Mouse (Mus musculus): ENCODE measurements around the gene Ogfrl1. TPM values are rescaled to one million over a fixed set of nuclear protein-coding genes. Genes with fewer than 3 reads are reported as not detected.

The Ogfrl1 gene
- total and polyA plus RNA-seq, 3 experiments, result 6.6 to 9.0 TPM; not detected in 1

- Histone ChIP-seq H3K27me3 (ENCODE audit: control insufficient read depth in 1 of 2, insufficient read depth in 2 of 2, low read length in 2 of 2) (no peaks in the 10 kb centered on the region), H3K27ac (ENCODE audit: control insufficient read depth, low read depth, low read length) (no peak overlapping the region), H3K4me3 (ENCODE audit: control insufficient read depth in 1 of 2, insufficient read depth in 1 of 2, low read depth in 2 of 2, low read length in 2 of 2) (no peak overlapping the region), H3K79me2 (ENCODE audit: control insufficient read depth, insufficient read depth, low read length, poor library complexity) (no peaks in the 10 kb centered on the region), H3K4me1 (ENCODE audit: control insufficient read depth in 1 of 2, insufficient read depth in 2 of 2, low read length in 2 of 2) (peaks cover 13 to 16% of the 10 kb centered on the region in 2 experiments), H3K9me3 (replicated peaks; ENCODE audit: insufficient read depth, low read length) (no peaks in the 10 kb centered on the region), H3K9ac (ENCODE audit: control insufficient read depth, low read depth, low read length, poor library complexity, severe bottlenecking) (no peak overlapping the region), H3K36me3 (ENCODE audit: control insufficient read depth in 1 of 2, insufficient read depth in 2 of 2, low read length in 2 of 2) (peaks cover 0 to 21% of the 10 kb centered on the region in 2 experiments; a peak in 2 of 4 replicates)
- TF ChIP-seq HCFC1 (IDR thresholded peaks at IDR 0.05; ENCODE audit: low read depth, low read length) (no peak), MYC (IDR thresholded peaks at IDR 0.05; ENCODE audit: low read depth, low read length) (no peak), ETS1 (IDR thresholded peaks at IDR 0.05; ENCODE audit: low read depth, low read length) (peak; percentile 65), EP300 (IDR thresholded peaks at IDR 0.05; ENCODE audit: low read depth in 1 of 2, low read length in 2 of 2) (peak; percentile 72 to 82), JUND (IDR thresholded peaks at IDR 0.05; ENCODE audit: low read depth, low read length) (no peak), TCF12 (IDR thresholded peaks at IDR 0.05; ENCODE audit: low read depth, low read length) (peak; percentile 80; the same call in 1 of the 2 replicates), ZKSCAN1 (IDR thresholded peaks at IDR 0.05; ENCODE audit: low read depth, low read length) (no peak), RCOR1 (IDR thresholded peaks at IDR 0.05; ENCODE audit: low read depth, low read length) (peak; percentile 23; the same call in 1 of the 2 replicates), GATA1 (IDR thresholded peaks at IDR 0.05; ENCODE audit: low read depth, low read length) (peak; percentile 80), TAL1 (IDR thresholded peaks at IDR 0.05; ENCODE audit: low read length) (peak; percentile 23; the same call in 1 of the 2 replicates), KAT2A (conservative IDR thresholded peaks at IDR 0.05; ENCODE audit: low read depth, low read length) (0 out of 2 replicates have a peak, but pooled peaks have one; percentile 16)
- peak; percentile 49 for DNase-seq (ENCODE audit: low read depth, low spot score)
Measured at GRCm38 (mm10) chr1:23417562-23417961, 20.0 kb upstream of the Ogfrl1 start.

DNA sequence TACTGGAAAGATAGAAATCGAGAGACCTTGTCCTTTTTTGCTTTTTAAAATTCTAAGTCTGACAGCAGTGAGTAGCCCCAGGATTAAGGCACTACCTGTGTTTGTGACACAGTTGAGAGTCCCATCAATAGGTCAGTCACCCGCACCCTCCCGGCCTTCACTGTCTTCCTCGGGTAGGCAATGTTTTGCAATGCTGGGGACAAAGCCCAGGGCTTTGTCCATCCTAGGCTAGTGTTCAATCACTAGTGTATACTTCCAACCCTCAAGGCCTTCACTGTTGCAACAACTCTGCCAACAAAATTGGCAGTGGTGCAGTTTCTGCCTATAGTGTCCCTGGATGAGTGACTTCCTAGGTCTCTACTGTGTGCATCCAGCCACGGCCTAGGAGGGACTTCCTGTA is 14.0 kb upstream of the Ogfrl1 start:
- no peak overlapping the region for H3K4me3 ChIP-seq (ENCODE audit: control insufficient read depth in 1 of 2, insufficient read depth in 1 of 2, low read depth in 2 of 2, low read length in 2 of 2)
- H3K9ac ChIP-seq (ENCODE audit: control insufficient read depth, low read depth, low read length, poor library complexity, severe bottlenecking), result no peak overlapping the region
- H3K4me1 ChIP-seq (ENCODE audit: control insufficient read depth in 1 of 2, insufficient read depth in 2 of 2, low read length in 2 of 2), result no peaks in the 10 kb centered on the region
- no peak for DNase-seq (ENCODE audit: low read depth, low spot score)
- H3K36me3 ChIP-seq (ENCODE audit: control insufficient read depth in 1 of 2, insufficient read depth in 2 of 2, low read length in 2 of 2), result no peaks in the 10 kb centered on the region
- H3K27me3 ChIP-seq (ENCODE audit: control insufficient read depth in 1 of 2, insufficient read depth in 2 of 2, low read length in 2 of 2), result no peaks in the 10 kb centered on the region
- no peaks in the 10 kb centered on the region for H3K79me2 ChIP-seq (ENCODE audit: control insufficient read depth, insufficient read depth, low read length, poor library complexity)
- H3K9me3 ChIP-seq (replicated peaks; ENCODE audit: insufficient read depth, low read length), result no peaks in the 10 kb centered on the region
- no peak overlapping the region for H3K27ac ChIP-seq (ENCODE audit: control insufficient read depth, low read depth, low read length)
- TF ChIP-seq E2F4 (IDR thresholded peaks at IDR 0.05; ENCODE audit: borderline replicate concordance, low read depth, low read length), result no peak
- no peak for TF ChIP-seq CHD1 (IDR thresholded peaks at IDR 0.05; ENCODE audit: low read depth, low read length)
- TF ChIP-seq ELF1 (IDR thresholded peaks at IDR 0.05; ENCODE audit: low read depth, low read length), result no peak
- TF ChIP-seq HCFC1 (IDR thresholded peaks at IDR 0.05; ENCODE audit: low read depth, low read length), result no peak
- TF ChIP-seq POLR2AphosphoS5 (IDR thresholded peaks at IDR 0.05; ENCODE audit: borderline replicate concordance, low read depth, low read length), result no peak
- no peak for TF ChIP-seq GABPA (IDR thresholded peaks at IDR 0.05; ENCODE audit: low read depth, low read length)
- TF ChIP-seq BHLHE40 (IDR thresholded peaks at IDR 0.05; ENCODE audit: borderline replicate concordance, low read depth, low read length), result no peak
- no peak for TF ChIP-seq ZNF384 (IDR thresholded peaks at IDR 0.05; ENCODE audit: low read depth, low read length)
- TF ChIP-seq MXI1 (IDR thresholded peaks at IDR 0.05; ENCODE audit: low read depth, low read length), result no peak
- TF ChIP-seq ZMIZ1 (IDR thresholded peaks at IDR 0.05; ENCODE audit: low read depth, low read length), result no peak
- TF ChIP-seq USF1 (IDR thresholded peaks at IDR 0.05; ENCODE audit: low read depth, low read length), result no peak
- no peak for TF ChIP-seq JUND (IDR thresholded peaks at IDR 0.05; ENCODE audit: low read depth, low read length)
- no peak for TF ChIP-seq MYC (IDR thresholded peaks at IDR 0.05; ENCODE audit: low read depth, low read length)
- no peak for TF ChIP-seq MAX (IDR thresholded peaks at IDR 0.05; ENCODE audit: low read length)
- no peak for TF ChIP-seq ZC3H11A (IDR thresholded peaks at IDR 0.05; ENCODE audit: low read depth, low read length)

Measured in MEL (cell line).